Mouse (Mus musculus) midbrain, embryonic 16.5 days (tissue): ENCODE results near the gene Ccz1. TPM values are rescaled to one million over a fixed set of nuclear protein-coding genes. Genes with fewer than 3 reads are reported as not detected.

Experiments used
- ATAC-seq: fragments of 200-750 bp; cut with Nextera tagmentation; 2 replicates; pipeline ENCODE4 v1.8.0; 2017; ENCODE audit warnings: moderate TSS enrichment
- H3K27ac ChIP-seq: fragments of 300-500 bp; sonication (generic); 2 replicates; pipeline ENCODE4 v1.5.1; 2014; ENCODE audit warnings: mild to moderate bottlenecking, low read length, mixed read lengths
- H3K27me3 ChIP-seq: fragments of 300-500 bp; sonication (generic); 2 replicates; pipeline ENCODE4 v1.6.1; 2014; ENCODE audit warnings: low read depth, low read length, mixed read lengths; ENCODE audit not compliant: control insufficient read depth, insufficient read depth
- H3K36me3 ChIP-seq: fragments of 300-500 bp; sonication (generic); 2 replicates; pipeline ENCODE4 v1.6.1; 2014; ENCODE audit warnings: mild to moderate bottlenecking, low read length, moderate library complexity, mixed read lengths; ENCODE audit not compliant: control insufficient read depth, insufficient read depth
- H3K4me1 ChIP-seq: fragments of 300-500 bp; sonication (generic); 2 replicates; pipeline ENCODE4 v1.6.1; 2014; ENCODE audit warnings: mild to moderate bottlenecking, low read length, mixed read lengths; ENCODE audit not compliant: control insufficient read depth, insufficient read depth
- H3K4me2 ChIP-seq: fragments of 300-500 bp; sonication (generic); 2 replicates; pipeline ENCODE4 v1.6.1; 2014; ENCODE audit warnings: mild to moderate bottlenecking, low read length, mixed read lengths
- H3K4me3 ChIP-seq: fragments of 300-500 bp; sonication (generic); 2 replicates; pipeline ENCODE4 v1.5.1; 2014; ENCODE audit warnings: low read depth, mild to moderate bottlenecking, low read length, moderate library complexity, mixed read lengths
- H3K9ac ChIP-seq: fragments of 300-500 bp; sonication (generic); 2 replicates; pipeline ENCODE4 v1.6.1; 2014; ENCODE audit warnings: low read depth, low read length, mixed read lengths
- H3K9me3 ChIP-seq: fragments of 300-500 bp; sonication (generic); replicated peaks from 2 replicates; pipeline ENCODE4 v1.6.1; 2014; ENCODE audit warnings: mild to moderate bottlenecking, low read length, mixed read lengths; ENCODE audit not compliant: control insufficient read depth, poor library complexity, severe bottlenecking
- WGBS: fragments of 180-500 bp; shearing (Covaris S2); extraction: QIAGEN DNeasy Blood & Tissue Kit; methylation state at CpG from one replicate; pipeline ENCODE4 v1.1.7; 2014; 5-methylcytosine and 5-hydroxymethylcytosine counted together
- polyA plus RNA-seq: library from polyadenylated mRNA; unstranded; fragments of >200 nt; fragmentation: Nextera tagmentation; extraction: Ambion mirVana; gene quantifications from 2 replicates; pipeline ENCODE4 v1.2.1, GENCODE M21; 2015

Ccz1 gene
- polyA plus RNA-seq, 1 experiment from 2014 or later, result 82.7 TPM

- Histone ChIP-seq H3K4me2 (no peak overlapping the region), H3K9ac (no peak overlapping the region), H3K27me3 (no peaks in the 10 kb centered on the region), H3K9me3 (no peaks in the 10 kb centered on the region), H3K4me1 (no peaks in the 10 kb centered on the region), H3K27ac (no peak overlapping the region), H3K36me3 (peaks cover 47% of the 10 kb centered on the region), H3K4me3 (no peak overlapping the region)
- ATAC-seq, result no peak
- WGBS, result 93% methylated on average over 15 of the region's 15 CpGs
These were observed 12.1 kb downstream of the Ccz1 start for GRCm38 (mm10) chr5:144002461-144003192.

DNA sequence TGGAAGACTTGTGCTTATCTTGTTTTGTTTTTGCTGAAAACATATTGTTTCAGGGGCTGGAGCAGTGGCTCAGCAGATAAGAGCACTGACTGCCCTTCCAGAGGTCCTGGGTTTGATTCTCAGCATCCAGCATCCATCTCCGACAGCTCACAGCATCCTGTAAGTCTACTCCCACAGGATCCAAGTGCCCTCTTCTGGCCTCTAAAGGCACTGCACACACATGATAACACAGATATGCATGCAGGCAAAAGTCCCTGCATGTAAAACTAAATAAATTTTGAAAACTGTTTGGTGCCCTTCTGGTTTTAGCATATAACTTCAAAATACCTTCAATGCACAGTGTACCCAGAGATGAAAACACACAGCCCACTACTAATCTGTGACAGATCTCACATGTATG, 15.3 kb downstream of the Ccz1 start:
- 88% methylated on average over 1 of the region's 1 CpGs for WGBS
- Histone ChIP-seq H3K27me3 (no peaks in the 10 kb centered on the region), H3K4me1 (no peaks in the 10 kb centered on the region), H3K4me3 (no peak overlapping the region), H3K9ac (no peak overlapping the region), H3K4me2 (no peak overlapping the region), H3K36me3 (peaks cover 56% of the 10 kb centered on the region), H3K9me3 (no peaks in the 10 kb centered on the region), H3K27ac (no peak overlapping the region)
- no peak for ATAC-seq

- H3K27ac ChIP-seq, result no peak overlapping the region
- no peak overlapping the region for H3K4me2 ChIP-seq
- H3K4me1 ChIP-seq, result no peaks in the 10 kb centered on the region
- WGBS, result 78% methylated on average over 11 of the region's 11 CpGs
- H3K9ac ChIP-seq, result no peak overlapping the region
- no peak overlapping the region for H3K4me3 ChIP-seq
- peaks cover 48% of the 10 kb centered on the region for H3K36me3 ChIP-seq
- no peaks in the 10 kb centered on the region for H3K9me3 ChIP-seq
- no peaks in the 10 kb centered on the region for H3K27me3 ChIP-seq
- no peak for ATAC-seq
These were observed 19.9 kb downstream of the Ccz1 start for GRCm38 (mm10) chr5:143994632-143995365.

DNA sequence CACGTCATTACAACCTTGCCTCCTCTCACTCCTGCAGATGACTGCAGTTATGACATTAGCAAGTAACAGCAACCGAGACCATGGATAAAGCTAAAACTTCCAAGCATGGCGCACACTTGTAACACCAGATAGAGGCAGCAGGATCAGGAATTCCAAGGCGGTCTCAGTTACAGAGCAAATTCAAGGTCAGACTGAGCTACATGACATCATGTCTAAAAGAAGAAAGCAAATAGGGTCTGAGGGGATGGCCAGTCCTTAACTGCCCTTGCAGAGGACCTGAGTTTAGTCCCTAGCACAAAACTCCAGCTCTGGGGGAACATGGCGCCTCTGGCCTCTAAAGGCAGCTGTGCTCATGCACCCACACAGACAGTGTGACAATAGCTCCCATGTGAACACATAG, 20.8 kb downstream of the Ccz1 start:
- H3K27ac ChIP-seq, result no peak overlapping the region
- H3K4me2 ChIP-seq, result no peak overlapping the region
- H3K4me3 ChIP-seq, result no peak overlapping the region
- 96% methylated on average over 5 of the region's 5 CpGs for WGBS
- no peak overlapping the region for H3K9ac ChIP-seq
- H3K4me1 ChIP-seq, result no peaks in the 10 kb centered on the region
- H3K9me3 ChIP-seq, result no peaks in the 10 kb centered on the region
- ATAC-seq, result no peak
- H3K36me3 ChIP-seq, result peaks cover 48% of the 10 kb centered on the region
- no peaks in the 10 kb centered on the region for H3K27me3 ChIP-seq

GRCm38 (mm10) chr5:143993260-143993659, 21.4 kb downstream of the Ccz1 start:
- Histone ChIP-seq H3K36me3 (peaks cover 42% of the 10 kb centered on the region), H3K4me1 (no peaks in the 10 kb centered on the region), H3K9me3 (no peaks in the 10 kb centered on the region), H3K9ac (no peak overlapping the region), H3K4me3 (no peak overlapping the region), H3K4me2 (no peak overlapping the region), H3K27me3 (no peaks in the 10 kb centered on the region), H3K27ac (no peak overlapping the region)
- ATAC-seq, result no peak
- 91% methylated on average over 8 of the region's 8 CpGs for WGBS

GRCm38 (mm10) chr5:143992661-143993060, 22.0 kb downstream of the Ccz1 start:
- H3K4me3 ChIP-seq, result no peak overlapping the region
- H3K9ac ChIP-seq, result no peak overlapping the region
- no peak overlapping the region for H3K4me2 ChIP-seq
- ATAC-seq, result no peak
- peaks cover 38% of the 10 kb centered on the region for H3K36me3 ChIP-seq
- H3K27me3 ChIP-seq, result no peaks in the 10 kb centered on the region
- 84% methylated on average over 10 of the region's 10 CpGs for WGBS
- no peaks in the 10 kb centered on the region for H3K4me1 ChIP-seq
- no peak overlapping the region for H3K27ac ChIP-seq
- H3K9me3 ChIP-seq, result no peaks in the 10 kb centered on the region

- ATAC-seq, result no peak
- Histone ChIP-seq H3K4me1 (no peaks in the 10 kb centered on the region), H3K9ac (no peak overlapping the region)
These were observed 24.6 kb downstream of the Ccz1 start for GRCm38 (mm10) chr5:143990086-143990485.

DNA sequence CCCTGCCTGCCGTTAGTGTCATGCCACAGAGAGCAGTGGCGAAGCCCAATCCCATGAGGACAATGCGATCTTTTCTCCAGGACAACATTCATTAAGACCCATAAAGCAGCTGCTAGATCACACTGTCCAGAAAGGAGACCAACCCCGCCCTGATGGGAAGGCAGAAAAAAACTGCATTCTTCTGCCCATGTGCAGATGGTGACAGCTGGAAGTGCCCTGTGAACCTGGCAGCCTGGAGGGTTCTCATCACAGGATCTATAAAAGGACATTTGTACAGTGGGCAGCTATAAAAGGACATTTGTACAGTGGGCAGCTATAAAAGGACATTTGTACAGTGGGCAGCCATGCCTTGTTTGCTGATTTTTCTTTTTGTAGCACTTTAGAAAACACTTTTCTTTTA, 25.6 kb downstream of the Ccz1 start:
- ATAC-seq, result no peak
- Histone ChIP-seq H3K27ac (no peak overlapping the region), H3K4me1 (no peaks in the 10 kb centered on the region), H3K9ac (no peak overlapping the region), H3K4me3 (no peak overlapping the region), H3K36me3 (peaks cover 35% of the 10 kb centered on the region), H3K27me3 (no peaks in the 10 kb centered on the region), H3K4me2 (no peak overlapping the region), H3K9me3 (no peaks in the 10 kb centered on the region)
- WGBS, result 86% methylated on average over 4 of the region's 4 CpGs

More at GRCm38 (mm10) chr5:143990086-143990485, 24.6 kb downstream of the Ccz1 start:
- H3K27me3 ChIP-seq, result no peaks in the 10 kb centered on the region
- 92% methylated on average over 11 of the region's 11 CpGs for WGBS
- H3K27ac ChIP-seq, result no peak overlapping the region
- no peak overlapping the region for H3K4me3 ChIP-seq
- no peak overlapping the region for H3K4me2 ChIP-seq
- peaks cover 34% of the 10 kb centered on the region for H3K36me3 ChIP-seq
- H3K9me3 ChIP-seq, result no peaks in the 10 kb centered on the region

GRCm38 (mm10) chr5:143987596-143987995, 27.1 kb downstream of the Ccz1 start:
- Histone ChIP-seq H3K27ac (no peak overlapping the region), H3K4me1 (no peaks in the 10 kb centered on the region), H3K9me3 (no peaks in the 10 kb centered on the region), H3K4me3 (no peak overlapping the region), H3K27me3 (no peaks in the 10 kb centered on the region), H3K36me3 (peaks cover 26% of the 10 kb centered on the region), H3K4me2 (no peak overlapping the region), H3K9ac (no peak overlapping the region)
- no peak for ATAC-seq
- WGBS, result 91% methylated on average over 3 of the region's 3 CpGs
